Mouse (Mus musculus) neural tube, embryonic 14.5 days (tissue): ENCODE results near the gene Ppp1cc. TPM values are rescaled to one million over a fixed set of nuclear protein-coding genes. Genes with fewer than 3 reads are reported as not detected.

Experiments used
- ATAC-seq: fragments of 200-750 bp; cut with Nextera tagmentation; 2 replicates; pipeline ENCODE4 v1.8.0; 2017; ENCODE audit warnings: low read depth, mild to moderate bottlenecking, moderate TSS enrichment, moderate library complexity
- H3K27ac ChIP-seq: fragments of 300-500 bp; sonication (generic); 2 replicates; pipeline ENCODE4 v1.5.1; 2014; ENCODE audit warnings: low read depth, mild to moderate bottlenecking, control low read depth, low read length, moderate library complexity, mixed read lengths
- H3K27me3 ChIP-seq: fragments of 300-500 bp; sonication (generic); 2 replicates; pipeline ENCODE4 v1.6.1; 2014; ENCODE audit warnings: low read length; ENCODE audit not compliant: control insufficient read depth, insufficient read depth
- H3K36me3 ChIP-seq: fragments of 300-500 bp; sonication (generic); 2 replicates; pipeline ENCODE4 v1.6.1; 2014; ENCODE audit warnings: low read length, mixed read lengths; ENCODE audit not compliant: control insufficient read depth, insufficient read depth
- H3K4me1 ChIP-seq: fragments of 300-500 bp; sonication (generic); 2 replicates; pipeline ENCODE4 v1.6.1; 2014; ENCODE audit warnings: low read length; ENCODE audit not compliant: control insufficient read depth, insufficient read depth
- H3K4me2 ChIP-seq: fragments of 300-500 bp; sonication (generic); 2 replicates; pipeline ENCODE4 v1.6.1; 2014; ENCODE audit warnings: mild to moderate bottlenecking, low read depth, low read length, control low read depth
- H3K4me3 ChIP-seq: fragments of 300-500 bp; sonication (generic); 2 replicates; pipeline ENCODE4 v1.5.1; 2014; ENCODE audit warnings: low read depth, low read length, control low read depth, mixed read lengths
- H3K9ac ChIP-seq: fragments of 300-500 bp; sonication (generic); replicated peaks from 2 replicates; pipeline ENCODE4 v1.6.1; 2014; ENCODE audit warnings: low read depth, mild to moderate bottlenecking, control low read depth, low read length, mixed read lengths
- H3K9me3 ChIP-seq: fragments of 300-500 bp; sonication (generic); 2 replicates; pipeline ENCODE4 v1.6.1; 2016; ENCODE audit warnings: low read length; ENCODE audit not compliant: control insufficient read depth
- WGBS: fragments of 180-500 bp; shearing (Covaris S2); extraction: QIAGEN DNeasy Blood & Tissue Kit; methylation state at CpG from one replicate; pipeline ENCODE4 v1.1.7; 2014; 5-methylcytosine and 5-hydroxymethylcytosine counted together
- polyA plus RNA-seq: library from polyadenylated mRNA; unstranded; fragments of >200 nt; fragmentation: Nextera tagmentation; extraction: Ambion mirVana; gene quantifications from 2 replicates; pipeline ENCODE4 v1.2.1, GENCODE M21; 2014

Ppp1cc gene
- polyA plus RNA-seq, 1 experiment from 2014 or later = 202 TPM

DNA sequence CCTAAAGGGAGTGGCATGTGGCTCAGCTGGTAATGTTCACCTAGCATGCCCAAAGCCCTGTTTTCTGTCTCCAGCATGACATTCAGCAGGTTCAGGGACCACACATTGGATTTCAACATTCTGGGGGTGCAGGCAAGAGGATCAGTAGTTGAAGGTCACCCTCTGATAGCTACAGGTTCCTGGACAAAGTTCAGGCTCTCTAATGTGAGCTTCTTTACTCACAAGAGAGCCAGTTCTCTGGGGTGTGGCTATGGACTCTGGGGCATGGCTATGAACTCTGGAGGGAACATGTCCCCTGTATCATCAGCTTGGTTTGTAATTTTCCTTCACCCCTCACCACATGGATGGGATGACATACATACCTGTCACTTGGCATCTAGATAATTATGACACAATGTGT lies 2.5 kb upstream of the Ppp1cc start:
- Histone ChIP-seq H3K27ac (no peak overlapping the region), H3K9ac (no peak overlapping the region), H3K4me3 (no peak overlapping the region), H3K27me3 (no peaks in the 10 kb centered on the region), H3K4me2 (no peak overlapping the region), H3K9me3 (no peaks in the 10 kb centered on the region), H3K36me3 (no peaks in the 10 kb centered on the region), H3K4me1 (peaks cover 17% of the 10 kb centered on the region)
- no peak for ATAC-seq

DNA sequence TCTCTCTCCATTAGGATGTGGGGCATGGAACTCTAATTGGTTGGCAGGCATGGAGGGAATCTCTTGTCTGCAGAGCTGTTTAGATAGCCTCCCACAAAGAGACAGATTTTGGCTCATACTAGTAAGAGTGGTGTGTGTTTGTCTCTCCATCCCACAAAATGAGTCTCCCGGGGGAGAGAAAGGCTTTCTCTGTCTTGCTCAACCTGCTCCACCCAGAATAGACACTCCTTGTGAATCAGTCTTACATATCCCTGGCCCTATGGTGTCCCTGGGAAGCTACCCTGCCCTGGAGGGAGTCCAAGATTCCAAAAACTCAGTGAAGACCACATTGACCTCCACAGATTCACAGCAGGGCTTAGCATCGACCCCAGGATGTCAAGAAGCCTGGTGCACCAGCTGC lies 1.6 kb upstream of the Ppp1cc start:
- H3K9ac ChIP-seq = no peak overlapping the region
- no peak for ATAC-seq
- WGBS = 43% methylated on average over 2 of the region's 2 CpGs
- peaks cover 25% of the 10 kb centered on the region for H3K4me1 ChIP-seq
- no peaks in the 10 kb centered on the region for H3K9me3 ChIP-seq
- no peak overlapping the region for H3K27ac ChIP-seq
- H3K27me3 ChIP-seq = no peaks in the 10 kb centered on the region
- H3K4me2 ChIP-seq = no peak overlapping the region
- no peak overlapping the region for H3K4me3 ChIP-seq
- H3K36me3 ChIP-seq = no peaks in the 10 kb centered on the region

DNA sequence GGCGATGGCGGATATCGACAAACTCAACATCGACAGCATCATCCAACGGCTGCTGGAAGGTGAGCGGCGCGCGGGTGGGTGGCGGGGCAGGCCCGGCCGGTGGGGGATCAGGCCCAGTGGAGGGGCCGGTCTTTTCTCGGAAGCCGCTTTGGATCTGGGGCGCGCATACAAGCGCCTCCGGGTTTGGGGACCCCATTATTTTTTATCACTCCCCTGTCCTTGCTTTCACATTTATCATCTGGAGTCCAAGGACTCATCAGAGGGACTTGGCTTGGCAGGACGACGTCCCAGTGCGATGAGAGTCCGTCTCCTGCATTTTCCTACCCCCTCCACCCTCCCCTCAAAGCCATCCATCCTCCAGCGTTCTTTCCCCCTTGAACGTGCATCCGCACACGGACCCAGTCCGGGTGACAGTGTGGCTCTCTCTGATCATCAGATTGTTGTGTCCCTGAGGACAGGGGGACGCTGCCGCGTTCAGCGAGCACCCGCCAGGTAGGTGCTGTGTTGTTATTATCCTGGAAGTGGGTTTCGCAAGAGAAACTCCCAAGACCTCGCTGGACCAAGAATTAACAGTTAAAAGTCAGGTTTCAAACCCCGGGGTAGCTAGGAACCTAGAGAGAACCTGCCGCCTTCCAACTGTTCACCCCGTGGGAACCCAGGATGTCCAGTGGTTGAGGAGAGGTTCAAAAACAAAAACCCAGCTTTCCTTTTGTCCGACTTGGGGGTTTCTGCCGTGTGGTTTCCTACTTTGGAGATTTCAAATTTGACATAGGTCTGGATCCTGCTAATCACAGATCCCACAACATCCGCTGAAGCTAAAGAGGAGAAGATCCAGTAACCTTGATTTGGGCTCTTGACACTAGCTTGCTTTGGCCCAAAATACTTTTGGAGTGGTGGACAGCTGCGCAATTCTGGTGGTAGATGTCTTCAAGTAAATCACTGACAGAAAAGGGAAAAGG lies 758 bp downstream of the Ppp1cc start:
- H3K36me3 ChIP-seq = peaks cover 6% of the 10 kb centered on the region; the same call in 1 of the 2 replicates
- peak overlapping the region; percentile 96 for H3K9ac ChIP-seq

DNA sequence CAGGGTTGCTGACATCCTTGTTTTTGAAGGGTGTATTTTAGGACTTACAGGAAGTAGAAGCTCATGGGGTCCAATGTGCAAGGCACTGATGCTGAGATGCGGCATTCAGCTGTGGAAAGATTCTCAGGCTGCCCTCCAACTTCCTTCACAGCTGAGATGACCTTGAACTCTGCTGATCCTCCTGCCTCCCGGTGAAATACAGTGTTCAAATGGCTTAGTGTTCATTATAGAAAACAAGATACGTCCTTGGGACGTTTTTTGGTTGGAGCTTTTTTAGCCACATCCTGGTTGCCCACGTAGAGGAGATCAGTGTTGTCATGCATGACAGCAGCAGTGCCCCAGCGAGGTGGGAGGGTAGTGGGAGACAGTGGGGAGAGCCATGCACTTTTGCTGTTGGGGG lies 5.1 kb downstream of the Ppp1cc start:
- no peak overlapping the region for H3K9ac ChIP-seq
- no peaks in the 10 kb centered on the region for H3K27me3 ChIP-seq
- no peak for ATAC-seq
- H3K36me3 ChIP-seq = peaks cover 12% of the 10 kb centered on the region; the same call in 1 of the 2 replicates
- no peak overlapping the region for H3K4me3 ChIP-seq
- H3K4me1 ChIP-seq = peaks cover 66% of the 10 kb centered on the region
- no peak overlapping the region for H3K4me2 ChIP-seq
- 65% methylated on average over 6 of the region's 6 CpGs for WGBS
- H3K27ac ChIP-seq = no peak overlapping the region
- no peaks in the 10 kb centered on the region for H3K9me3 ChIP-seq

More for the DNA sequence above, 758 bp downstream of the Ppp1cc start:
- peak; percentile 38 for ATAC-seq
- WGBS = 2% methylated on average over 42 of the region's 42 CpGs
- no peaks in the 10 kb centered on the region for H3K9me3 ChIP-seq
- H3K27ac ChIP-seq = peak overlapping the region; percentile 87
- H3K4me2 ChIP-seq = peak overlapping the region; percentile 88
- peaks cover 44% of the 10 kb centered on the region for H3K4me1 ChIP-seq
- H3K4me3 ChIP-seq = peak overlapping the region; percentile 83
- no peaks in the 10 kb centered on the region for H3K27me3 ChIP-seq

DNA sequence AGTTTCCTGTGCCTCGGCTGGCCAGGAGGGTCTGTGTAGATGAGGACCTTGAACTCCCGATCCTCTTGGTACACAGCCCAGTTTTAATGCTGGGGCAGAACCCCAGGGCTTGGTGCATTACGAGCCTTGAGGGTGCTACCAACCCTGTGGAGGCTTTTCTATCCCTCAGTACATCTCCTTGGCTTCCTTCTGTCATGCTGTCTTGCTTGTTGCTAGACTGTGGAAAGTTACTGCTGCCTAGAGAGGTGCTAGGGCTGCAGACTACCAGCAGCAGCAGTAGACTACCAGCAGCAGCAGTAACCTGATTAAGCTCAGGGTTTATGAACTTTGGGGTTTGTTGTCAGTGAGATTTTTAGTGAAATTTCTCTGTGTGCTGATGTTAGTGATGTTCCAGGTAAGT lies 5.9 kb downstream of the Ppp1cc start:
- Histone ChIP-seq H3K9ac (no peak overlapping the region; the same call in 1 of the 2 replicates), H3K4me1 (peaks cover 66% of the 10 kb centered on the region), H3K9me3 (no peaks in the 10 kb centered on the region), H3K27me3 (no peaks in the 10 kb centered on the region), H3K4me3 (no peak overlapping the region), H3K4me2 (no peak overlapping the region; the same call in 1 of the 2 replicates), H3K36me3 (peaks cover 18% of the 10 kb centered on the region; the same call in 1 of the 2 replicates), H3K27ac (0 out of 2 replicates have a peak overlapping the region, but pooled peaks have one; percentile 7)
- ATAC-seq = no peak
- 73% methylated on average over 3 of the region's 3 CpGs for WGBS

DNA sequence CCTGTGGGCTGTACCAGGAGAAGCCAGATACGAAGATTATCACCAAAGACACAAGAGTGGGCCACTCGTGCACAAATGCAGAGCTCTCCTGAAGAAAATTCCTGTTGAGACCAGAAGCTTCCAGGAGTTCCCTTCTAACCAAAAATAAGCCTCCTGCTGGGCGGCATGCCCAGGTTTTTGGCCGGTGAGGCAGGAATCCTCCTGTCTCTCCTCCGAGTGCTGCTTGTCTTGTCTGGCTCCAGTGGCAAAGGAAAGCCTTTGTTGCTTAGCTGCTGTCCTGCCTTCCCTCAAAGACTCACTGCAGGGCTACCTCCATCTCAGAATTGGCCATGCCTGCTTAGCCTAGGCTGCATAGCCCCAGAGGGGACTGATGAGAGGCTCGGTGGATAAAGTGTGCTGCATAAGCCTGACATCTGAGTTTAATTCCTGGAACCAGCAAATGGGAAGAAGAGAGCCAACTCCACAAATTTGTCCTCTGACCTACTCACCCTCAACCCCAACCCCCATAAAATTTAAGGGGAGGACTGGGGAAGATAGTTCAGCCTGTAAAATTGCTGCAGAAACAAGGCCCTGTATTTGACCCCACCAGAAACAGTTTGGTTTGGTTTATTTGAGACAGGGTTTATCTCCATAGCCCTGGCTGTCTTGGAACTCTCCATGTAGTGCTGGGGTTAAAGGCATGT lies 7.3 kb downstream of the Ppp1cc start:
- Histone ChIP-seq H3K4me1 (peaks cover 56% of the 10 kb centered on the region), H3K4me2 (0 out of 2 replicates have a peak overlapping the region, but pooled peaks have one; percentile 8), H3K9ac (0 out of 2 replicates have a peak overlapping the region, but pooled peaks have one; percentile 4), H3K9me3 (no peaks in the 10 kb centered on the region), H3K27me3 (no peaks in the 10 kb centered on the region), H3K27ac (no peak overlapping the region; the same call in 1 of the 2 replicates), H3K36me3 (peaks cover 30% of the 10 kb centered on the region), H3K4me3 (no peak overlapping the region)
- 62% methylated on average over 6 of the region's 6 CpGs for WGBS
- no peak for ATAC-seq

DNA sequence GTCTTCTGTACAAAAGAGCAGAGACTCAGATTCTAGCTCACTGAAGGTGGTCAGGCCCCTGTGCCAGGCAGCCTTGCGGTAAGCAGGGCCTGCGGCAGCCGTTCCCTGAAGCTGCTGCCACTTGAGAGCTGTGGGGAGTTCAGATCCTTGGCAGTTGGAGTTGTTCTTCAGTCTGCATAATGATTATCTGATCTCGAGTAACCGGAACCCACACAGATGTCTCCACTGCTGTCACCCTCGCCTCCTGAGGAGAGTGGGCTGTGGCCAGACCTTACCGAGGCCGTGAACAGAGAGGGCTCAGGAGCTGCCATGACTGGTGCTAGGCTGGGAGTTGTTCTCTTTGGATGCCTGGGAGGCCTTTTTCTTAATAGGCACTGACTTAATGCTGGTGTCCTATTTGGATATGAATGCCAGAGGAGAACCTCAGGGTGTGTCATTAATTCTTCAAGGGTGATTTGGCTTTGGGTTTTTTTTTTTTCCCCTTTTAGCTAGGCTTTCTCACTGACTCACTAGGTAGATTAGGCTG lies 8.6 kb downstream of the Ppp1cc start:
- Histone ChIP-seq H3K27ac (no peak overlapping the region), H3K27me3 (no peaks in the 10 kb centered on the region), H3K9ac (0 out of 2 replicates have a peak overlapping the region, but pooled peaks have one; percentile 26), H3K4me3 (no peak overlapping the region), H3K36me3 (peaks cover 44% of the 10 kb centered on the region), H3K4me1 (peaks cover 44% of the 10 kb centered on the region), H3K9me3 (no peaks in the 10 kb centered on the region), H3K4me2 (no peak overlapping the region)
- ATAC-seq = no peak
- 31% methylated on average over 8 of the region's 8 CpGs for WGBS

DNA sequence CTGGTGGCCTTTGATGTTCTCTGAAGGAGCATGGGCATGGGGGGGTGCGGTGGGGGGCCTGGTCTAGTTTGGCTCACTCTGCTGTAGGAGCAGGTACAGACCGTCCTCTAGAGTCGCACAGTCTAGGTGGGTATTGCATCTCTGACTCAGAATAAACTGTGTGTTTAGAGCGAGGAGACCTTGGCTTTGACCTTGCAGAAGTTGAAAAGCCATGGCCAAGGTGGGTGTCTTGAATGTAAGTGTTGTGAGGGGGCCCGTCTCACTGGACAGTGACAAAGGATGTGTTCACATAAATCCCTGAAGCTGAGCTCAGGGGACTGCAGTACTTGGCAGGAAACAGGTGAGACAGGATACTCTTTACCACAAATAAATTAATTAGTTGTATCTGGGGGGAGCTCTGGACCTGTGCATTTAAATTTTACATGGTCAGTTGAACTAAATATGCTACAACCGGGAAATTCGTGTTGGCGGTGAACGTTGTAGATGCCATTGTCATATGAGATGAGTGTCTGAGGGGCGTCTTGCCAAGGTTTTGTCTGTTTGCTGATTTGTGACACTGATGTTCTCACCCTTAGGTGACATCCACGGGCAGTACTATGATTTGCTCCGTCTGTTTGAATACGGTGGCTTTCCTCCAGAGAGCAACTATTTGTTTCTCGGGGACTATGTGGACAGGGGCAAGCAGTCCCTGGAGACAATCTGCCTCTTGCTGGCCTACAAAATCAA lies 10.4 kb downstream of the Ppp1cc start:
- Histone ChIP-seq H3K27me3 (no peaks in the 10 kb centered on the region), H3K4me1 (peaks cover 30% of the 10 kb centered on the region), H3K36me3 (peaks cover 48% of the 10 kb centered on the region), H3K27ac (no peak overlapping the region), H3K4me2 (no peak overlapping the region), H3K9me3 (no peaks in the 10 kb centered on the region), H3K4me3 (no peak overlapping the region), H3K9ac (no peak overlapping the region)
- no peak for ATAC-seq
- 82% methylated on average over 14 of the region's 14 CpGs for WGBS
